In the genomic region with DNA sequence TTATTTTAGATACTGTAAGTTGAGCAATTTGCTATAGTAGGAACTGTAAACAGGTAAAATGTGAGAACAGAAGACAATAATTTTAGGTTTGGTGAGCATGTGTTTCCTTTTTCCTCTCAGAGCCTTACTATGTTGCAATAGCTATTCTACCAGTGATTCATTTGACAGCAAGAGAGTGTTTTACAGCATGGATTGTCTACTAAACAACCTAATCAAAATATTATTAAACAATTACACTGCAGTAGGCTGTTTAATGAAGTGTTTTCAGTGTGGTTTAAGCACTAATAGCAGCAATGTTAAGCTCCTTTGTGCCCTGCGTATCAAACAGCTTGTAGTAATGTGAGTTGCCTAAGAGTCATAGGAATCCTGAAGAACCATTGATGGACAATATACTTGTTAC, we compare ENCODE assay signal across 26 mouse cellular contexts.
"Had no signal": no experiment of that assay in that cellular context is flagged by ENCODE, and none has a peak within 500 bp of the region (broad histone marks: within the 10 kb centered on the region; RNA-seq: fewer than 3 reads in every experiment).

No protein-coding gene starts in this region.

- H3K27me3 ChIP-seq: heart, embryonic 13.5 days; heart, embryonic 15.5 days; hindbrain, embryonic 13.5 days; hindbrain, embryonic 15.5 days; kidney, embryonic 15.5 days; limb, embryonic 12.5 days had no signal

- H3K4me3 ChIP-seq: gastrocnemius, adult 2 months; heart, adult 2 months; heart, embryonic 13.5 days; heart, embryonic 15.5 days; hindbrain, embryonic 13.5 days; hindbrain, embryonic 15.5 days; kidney, embryonic 15.5 days; left cerebral cortex, adult 2 months; limb, embryonic 10.5 days; limb, embryonic 12.5 days had no signal

- DNase-seq: gastrocnemius, adult 2 months; gastrocnemius, postnatal 10 days; gastrocnemius, postnatal 25 days; heart, adult 11 months; heart, adult 2 months; heart, postnatal 14 days; heart, postnatal 36 days; kidney, adult 11 months; kidney, adult 2 months; kidney, adult 9 months; kidney, postnatal 14 days; kidney, postnatal 36 days; layer of hippocampus, adult 9-11 months; liver had no signal

- H3K9me3 ChIP-seq: heart, embryonic 13.5 days; heart, embryonic 15.5 days; hindbrain, embryonic 13.5 days; hindbrain, embryonic 15.5 days; kidney, embryonic 15.5 days; limb, embryonic 10.5 days; limb, embryonic 12.5 days had no signal

- ATAC-seq: hindbrain, postnatal 0 days; intestine, embryonic 16.5 days had no signal

- H3K36me3 ChIP-seq: heart, embryonic 13.5 days; heart, embryonic 15.5 days; hindbrain, embryonic 13.5 days; hindbrain, embryonic 15.5 days; kidney, embryonic 15.5 days; limb, embryonic 10.5 days; limb, embryonic 12.5 days had no signal

- H3K4me2 ChIP-seq: heart, embryonic 11.5 days; heart, embryonic 13.5 days; heart, embryonic 15.5 days; hindbrain, embryonic 13.5 days; hindbrain, embryonic 15.5 days; kidney, embryonic 15.5 days; limb, embryonic 12.5 days had no signal

- H3K4me1 ChIP-seq: heart, embryonic 13.5 days; heart, embryonic 15.5 days; hindbrain, embryonic 13.5 days; hindbrain, embryonic 15.5 days; kidney, embryonic 15.5 days; limb, embryonic 10.5 days; limb, embryonic 12.5 days had no signal

- H3K27ac ChIP-seq: gastrocnemius, adult 2 months; heart, adult 2 months; heart, embryonic 13.5 days; heart, embryonic 15.5 days; hindbrain, embryonic 13.5 days; hindbrain, embryonic 15.5 days; hindbrain, postnatal 0 days; kidney, embryonic 15.5 days; kidney, postnatal 0 days; left cerebral cortex, adult 2 months; limb, embryonic 10.5 days; limb, embryonic 12.5 days had no signal

- H3K9ac ChIP-seq: heart, embryonic 13.5 days; heart, embryonic 15.5 days; hindbrain, embryonic 13.5 days; hindbrain, embryonic 15.5 days; kidney, embryonic 15.5 days; limb, embryonic 12.5 days had no signal
